Mouse (Mus musculus) c-Kit-positive CD71-positive TER-119-negative erythroid progenitor cells, embryonic 14.5 days (primary cell): ENCODE data around the gene Dclk1.
"Not testable (repeated sequence)": the region's sequence is repeated elsewhere in the genome, so short reads cannot be mapped to it uniquely, and the experiment has no call there.

ENCODE experiments used
- DNase-seq: peaks from one replicate; pipeline ENCODE4 v3.0.0-alpha.2; 2013; ENCODE audit warnings: low read depth

Gene Dclk1

DNA sequence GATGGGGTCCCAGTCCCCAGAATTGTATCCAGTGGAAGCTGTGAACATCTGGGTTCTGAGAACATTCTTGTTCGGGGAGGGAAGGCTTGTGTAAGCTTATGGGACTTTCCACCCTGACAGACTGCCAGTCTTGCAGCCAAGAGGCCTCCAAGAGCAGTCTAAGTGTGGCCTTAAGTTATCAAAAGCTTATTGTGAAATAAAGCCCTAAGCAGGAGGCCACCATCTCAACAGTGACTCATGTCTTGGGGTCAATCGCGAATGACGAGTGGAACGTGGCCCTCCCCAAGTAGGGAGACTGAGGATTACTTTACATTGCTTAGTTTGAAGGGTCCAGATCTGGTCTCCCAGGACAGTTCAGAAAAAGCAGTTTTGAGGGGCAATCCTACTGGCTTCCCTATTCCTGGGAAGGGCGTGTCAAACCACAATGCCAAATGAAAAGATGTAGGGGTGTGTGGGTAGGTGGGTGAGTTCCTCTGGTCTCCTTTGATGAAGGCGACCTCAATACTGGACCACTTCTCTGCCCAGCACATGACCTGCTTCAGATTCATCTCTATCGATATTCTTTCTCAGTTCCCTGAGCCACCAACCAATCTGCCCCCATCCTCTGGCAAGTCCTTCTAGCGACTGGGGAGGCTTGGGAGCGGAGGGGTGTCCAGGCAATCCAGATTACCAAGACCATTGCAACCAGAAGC, at the start of gene Dclk1:
Gene Dclk1 (plus strand): TSS at position 635 of the 692 bp plus-strand sequence.
- no peak for DNase-seq

DNA sequence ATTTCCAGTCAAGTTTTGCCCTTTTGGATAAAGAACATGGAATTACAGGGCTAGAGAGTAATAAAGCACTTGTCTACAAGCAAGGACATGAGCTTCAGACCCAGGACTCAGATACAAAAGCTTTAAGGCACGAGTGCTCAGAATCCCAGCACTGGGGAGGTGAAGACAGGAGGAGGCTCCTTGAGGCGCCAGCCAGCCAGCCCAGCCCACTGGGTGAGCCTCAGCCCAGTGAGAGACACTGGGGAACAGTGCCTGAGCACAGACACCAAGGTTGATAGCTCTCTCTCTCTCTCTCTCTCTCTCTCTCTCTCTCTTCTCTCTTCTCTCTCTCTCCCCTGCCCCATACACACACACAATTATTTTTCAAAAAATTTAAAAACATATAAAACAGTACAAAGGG, 48.8 kb upstream of the Dclk1 start:
- no peak for DNase-seq

DNA sequence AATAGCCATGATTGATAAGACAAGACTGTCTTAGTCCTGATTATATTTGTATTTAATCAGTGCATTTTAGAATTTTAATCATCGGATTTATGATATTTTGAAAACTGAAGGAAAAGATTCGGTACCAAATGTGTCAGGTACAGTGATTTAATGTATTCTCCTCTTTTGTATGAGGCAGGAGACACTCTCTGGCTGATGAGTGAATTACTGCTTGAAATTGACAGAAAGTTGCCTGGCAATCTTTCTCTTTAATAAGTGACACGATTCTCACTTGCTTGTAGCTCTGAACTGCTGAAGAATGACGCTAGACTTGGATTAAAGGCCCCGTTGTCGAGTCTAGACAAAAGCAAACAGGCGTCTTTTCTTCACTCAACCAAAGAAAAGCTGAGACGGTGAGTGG, 47.4 kb upstream of the Dclk1 start:
- no peak for DNase-seq

DNA sequence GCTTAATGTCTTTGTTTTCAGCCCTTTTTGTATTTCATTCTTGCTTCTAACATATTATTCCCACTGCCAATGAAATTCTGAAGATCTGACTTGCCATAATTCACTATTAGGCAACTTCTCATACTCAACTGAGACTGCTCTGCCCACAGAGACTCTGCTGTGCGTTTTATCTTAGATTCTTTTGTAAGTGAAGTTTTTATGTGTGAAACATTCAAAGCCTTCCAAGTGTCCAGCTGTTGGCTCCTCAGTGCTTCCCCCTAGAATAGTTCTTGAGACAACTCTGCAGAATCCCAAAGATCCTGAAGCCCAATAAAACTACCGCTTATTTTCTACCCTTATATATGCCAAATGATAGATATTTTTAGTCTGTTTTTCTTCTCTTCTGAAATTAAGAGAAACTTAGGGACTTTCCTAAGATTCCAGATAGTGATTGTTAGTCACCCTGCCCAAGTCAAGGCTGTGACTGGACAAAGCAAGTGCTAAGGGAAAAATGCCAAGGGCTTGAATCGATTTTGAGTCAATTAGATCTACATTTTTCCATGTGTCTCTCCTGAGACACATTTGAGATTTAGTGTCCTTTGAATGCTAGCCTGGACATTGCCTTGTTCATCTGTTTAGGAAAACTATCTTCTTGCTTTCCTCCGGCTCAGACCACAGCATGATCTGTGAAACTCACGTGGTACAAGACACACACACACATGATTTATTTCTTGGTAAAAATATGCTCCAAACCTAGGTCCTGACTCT, 46.4 kb upstream of the Dclk1 start:
- DNase-seq, result no peak

DNA sequence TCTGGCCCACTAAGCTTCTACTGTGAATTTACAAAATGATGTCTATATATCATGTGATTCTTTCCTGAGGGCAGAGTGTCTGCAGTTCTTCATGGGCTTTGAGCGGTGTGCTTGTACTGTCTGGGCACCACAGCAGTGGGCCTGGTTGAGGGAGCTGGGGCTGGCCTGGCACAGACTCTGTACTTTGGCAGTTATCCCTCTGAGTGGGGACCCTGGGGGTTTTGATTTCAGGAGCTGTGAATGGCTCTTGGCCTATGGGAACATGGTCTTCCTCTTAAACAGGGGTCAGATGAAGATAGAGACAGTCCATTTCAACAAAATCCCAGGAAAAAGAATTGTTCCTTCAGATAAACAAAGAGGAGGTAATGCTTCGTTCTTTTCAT, 45.8 kb upstream of the Dclk1 start:
- no peak for DNase-seq

DNA sequence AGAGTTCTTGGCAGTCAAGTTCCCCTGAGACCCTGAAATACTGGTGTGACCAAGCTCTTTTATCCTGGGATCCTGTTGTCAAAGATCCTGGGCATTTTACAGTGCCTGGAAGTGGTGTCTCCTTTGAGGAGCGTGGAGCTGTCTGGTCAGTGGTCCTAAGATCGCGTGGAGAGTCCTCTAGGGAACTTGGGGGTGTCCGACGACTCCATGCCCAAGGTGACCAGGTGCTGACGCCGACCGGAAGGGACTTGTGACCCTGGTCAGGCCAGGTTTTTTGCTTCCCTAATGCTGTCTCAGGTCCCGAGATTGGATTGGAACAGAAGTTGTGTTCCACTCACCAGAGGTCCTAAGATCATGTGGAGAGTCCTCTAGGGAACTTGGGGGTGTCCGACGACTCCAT, 38.5 kb upstream of the Dclk1 start:
- DNase-seq, result not testable (repeated sequence)

DNA sequence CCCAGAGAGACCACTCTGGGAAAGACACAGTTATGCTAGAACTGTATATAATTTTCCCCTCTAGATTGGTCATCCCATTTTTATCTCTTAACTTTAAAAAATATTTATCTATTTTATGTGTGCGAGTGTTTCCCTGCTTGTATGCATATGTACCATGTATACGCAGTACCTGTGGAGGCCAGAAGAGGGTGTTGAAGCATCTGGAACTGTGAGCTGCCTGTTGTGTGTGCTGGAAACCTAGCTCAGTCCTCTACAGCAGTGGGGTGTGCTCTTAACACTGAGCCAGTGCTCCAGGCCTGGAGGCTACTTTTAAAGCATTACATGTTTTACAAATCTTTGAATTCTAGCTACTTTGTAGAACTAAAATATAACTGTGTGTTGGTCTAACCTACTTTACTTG, 35.8 kb upstream of the Dclk1 start:
- no peak for DNase-seq

DNA sequence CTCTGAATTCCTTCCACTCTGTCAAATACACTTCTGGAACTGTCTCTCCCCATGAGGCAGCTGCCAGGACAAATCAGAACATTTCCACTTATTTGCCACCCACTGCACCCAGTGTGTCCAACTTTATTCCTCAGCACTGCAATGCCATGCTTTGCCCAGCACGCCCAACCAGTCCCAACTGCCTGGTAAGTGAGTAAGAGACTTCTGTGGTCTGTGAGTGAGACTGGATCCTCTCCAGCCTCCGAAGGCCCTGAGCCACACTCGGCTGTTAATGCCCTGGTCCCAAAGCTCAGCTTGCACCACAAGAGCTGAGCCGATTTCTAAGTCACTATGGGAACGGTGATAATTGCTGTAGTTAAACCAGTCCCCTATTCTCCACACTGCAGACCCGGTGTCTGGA, 34.5 kb upstream of the Dclk1 start:
- DNase-seq, result no peak

DNA sequence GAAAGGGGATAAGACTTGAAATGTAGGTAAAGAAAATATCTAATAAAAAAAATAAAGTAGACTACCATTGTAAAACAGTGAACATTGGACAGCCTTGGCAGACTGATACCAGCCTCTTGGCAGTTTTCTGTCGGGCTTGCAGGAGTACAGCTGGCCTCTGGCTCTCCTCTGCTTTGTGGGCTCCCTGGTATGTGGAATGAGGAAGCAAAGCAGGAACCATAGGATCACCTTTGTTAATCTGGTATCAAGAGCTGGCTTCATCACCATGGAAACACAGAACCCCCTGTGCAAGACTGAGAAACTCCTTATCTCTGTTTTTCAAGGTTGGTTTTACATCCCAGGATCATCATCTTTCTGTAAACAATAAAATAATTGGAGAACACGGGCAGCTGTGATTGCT, 29.9 kb upstream of the Dclk1 start:
- no peak for DNase-seq

DNA sequence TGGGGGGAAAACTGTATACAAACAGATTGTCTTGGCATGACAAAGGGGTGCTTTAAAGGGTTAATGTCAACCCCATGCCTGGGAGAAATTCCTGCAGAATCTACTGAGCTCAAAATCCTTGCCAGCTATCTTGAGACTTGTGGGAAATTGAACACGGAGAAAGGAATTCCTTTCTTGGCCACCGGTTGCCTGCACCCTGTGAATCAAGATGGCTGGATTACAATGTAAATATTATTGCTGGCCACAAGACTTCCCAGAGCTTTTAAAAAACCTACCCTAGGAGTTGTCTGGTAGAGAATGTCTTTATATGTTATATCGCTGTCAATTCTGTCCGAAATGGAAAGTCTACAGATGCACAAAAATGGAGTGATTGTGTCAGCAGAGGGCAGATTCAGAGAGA, 28.4 kb upstream of the Dclk1 start:
- DNase-seq, result no peak

DNA sequence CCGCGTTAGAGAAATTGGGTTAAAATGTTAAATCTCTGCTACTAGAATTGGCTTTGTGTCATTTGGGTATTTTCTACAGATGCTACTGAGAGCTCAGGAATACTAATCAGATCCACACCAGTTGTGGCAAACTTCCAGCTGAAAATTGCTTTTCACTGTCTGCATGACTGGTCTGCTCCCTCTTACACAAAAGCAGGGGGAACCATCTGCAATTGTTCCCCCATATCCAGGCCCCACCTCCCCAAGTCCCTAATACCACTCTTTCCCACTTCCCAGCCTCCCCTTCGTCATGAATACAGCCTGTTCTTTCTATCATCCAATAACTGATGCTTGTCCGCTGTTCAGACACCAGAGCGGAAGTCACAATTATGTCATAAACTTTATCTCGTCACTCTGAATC, 27.8 kb upstream of the Dclk1 start:
- no peak for DNase-seq

DNA sequence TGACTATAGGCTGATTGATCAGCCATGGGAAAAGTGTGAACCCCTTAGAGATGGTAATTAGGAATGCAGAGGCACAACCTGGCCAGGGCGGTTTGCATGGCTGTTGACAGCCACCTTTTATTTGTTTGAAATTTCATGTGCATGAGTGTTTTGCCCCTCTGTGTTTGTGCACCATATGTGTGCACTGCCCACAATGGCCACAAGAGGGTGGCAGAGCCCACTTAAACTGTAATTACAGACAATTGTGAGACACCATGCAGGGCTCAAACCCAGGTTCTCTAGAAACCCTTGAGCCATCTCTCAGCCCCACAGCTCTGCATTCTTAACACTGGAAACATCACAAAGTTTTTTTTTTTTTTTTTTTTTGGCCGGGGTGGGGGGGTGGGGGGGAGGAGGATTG, 19.7 kb upstream of the Dclk1 start:
- DNase-seq, result no peak

DNA sequence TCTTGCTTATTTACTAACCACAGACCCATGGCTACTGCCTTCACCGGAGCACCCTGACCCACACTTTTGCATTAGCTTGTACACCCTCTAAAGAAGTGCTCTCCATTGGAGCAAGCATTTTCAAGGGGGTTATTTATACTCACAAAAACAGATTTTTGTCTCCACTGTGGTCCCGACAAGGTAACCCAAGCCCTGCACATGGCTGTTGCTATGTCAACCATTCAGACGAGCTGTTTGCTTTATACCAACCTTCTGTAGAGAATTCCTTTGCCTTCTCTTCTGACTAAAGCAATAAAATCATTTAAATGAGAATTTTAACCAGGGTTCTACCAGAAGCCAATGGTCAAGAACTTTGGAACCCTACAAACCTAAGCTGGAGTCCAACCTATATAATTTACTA, 18.3 kb upstream of the Dclk1 start:
- no peak for DNase-seq

DNA sequence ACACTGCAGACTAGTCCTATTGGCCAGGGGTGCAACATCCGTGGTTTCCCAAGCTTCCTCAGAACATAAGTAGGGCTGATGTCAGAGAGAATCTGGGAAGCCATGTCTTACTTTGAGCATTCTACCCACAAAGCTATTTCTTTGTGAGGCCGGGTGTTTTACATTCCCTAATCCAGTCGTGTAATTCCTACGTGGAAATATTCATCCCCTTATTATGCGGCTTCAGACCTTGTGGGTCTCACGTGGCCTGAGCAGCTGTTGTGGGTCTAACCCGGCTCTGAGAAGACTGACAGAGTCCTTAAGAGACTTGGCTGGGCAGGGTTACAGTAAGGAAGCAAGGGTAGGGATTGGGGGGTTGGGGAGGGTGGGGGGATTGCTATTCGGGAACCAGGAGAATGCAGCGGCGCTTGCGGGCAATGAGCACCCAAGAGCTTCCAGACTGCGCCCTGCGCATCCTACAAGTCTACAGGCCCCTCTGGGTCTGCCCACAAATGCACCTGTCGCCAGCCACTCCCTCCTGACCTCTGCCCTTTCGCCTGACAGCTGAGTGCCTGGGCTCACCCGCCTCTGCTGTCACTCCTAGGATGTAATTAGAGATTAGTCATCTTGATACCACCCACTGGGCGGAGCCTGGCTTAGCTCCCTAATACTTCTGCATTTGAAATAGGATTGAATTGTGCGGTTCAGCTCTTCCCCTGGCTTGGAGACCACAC, 15.5 kb upstream of the Dclk1 start:
- DNase-seq, result no peak

DNA sequence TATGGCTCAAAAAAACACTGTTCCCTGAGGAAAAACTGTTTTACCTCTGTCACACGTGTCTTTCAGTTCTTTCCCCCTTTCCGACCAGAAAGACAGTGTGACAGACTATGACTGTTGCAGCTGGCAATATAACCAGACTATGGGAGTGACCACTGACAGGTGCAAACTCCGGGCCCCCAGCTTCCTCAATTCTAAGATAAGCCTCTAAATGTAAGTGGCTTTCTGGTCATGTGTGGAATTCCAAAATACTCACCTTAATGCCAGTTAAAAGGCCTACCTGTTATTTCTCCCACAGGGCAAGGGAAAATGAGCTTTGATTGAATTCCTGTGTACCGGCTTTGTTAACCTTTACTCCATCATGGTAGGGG, 15.0 kb upstream of the Dclk1 start:
- no peak for DNase-seq

DNA sequence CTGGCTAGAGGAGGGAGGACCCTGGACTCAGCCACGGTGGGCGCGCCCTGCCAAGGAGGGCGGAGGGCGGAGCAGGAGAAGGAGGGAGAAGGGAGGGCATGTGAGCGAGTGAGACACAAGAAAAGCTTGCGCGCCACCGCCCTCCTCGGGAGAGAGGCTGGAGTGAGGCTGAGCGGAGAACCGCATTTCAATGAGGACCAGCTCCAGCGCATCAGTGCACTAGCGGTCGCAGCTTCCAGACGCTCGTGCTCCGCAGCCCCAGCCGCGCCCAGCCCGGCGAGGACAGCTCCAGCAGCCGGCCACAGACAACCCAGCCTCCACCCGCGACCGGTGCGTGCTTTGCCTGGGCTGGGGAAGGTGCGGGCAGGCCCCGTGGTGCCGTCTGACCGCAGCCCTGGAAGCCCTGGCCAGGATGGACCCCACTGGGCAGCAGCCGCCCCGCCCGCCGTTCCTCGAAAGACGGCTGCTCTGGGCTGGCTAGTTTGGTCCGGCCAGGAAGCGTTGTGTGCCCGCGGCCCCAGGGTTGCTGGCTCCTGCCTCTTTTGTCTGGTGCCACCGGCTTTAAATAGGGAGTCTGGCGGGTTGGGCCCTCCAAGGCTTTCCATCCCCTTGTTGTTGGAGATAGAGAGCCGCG, 375 bp downstream of the Dclk1 start:
- DNase-seq, result no peak

DNA sequence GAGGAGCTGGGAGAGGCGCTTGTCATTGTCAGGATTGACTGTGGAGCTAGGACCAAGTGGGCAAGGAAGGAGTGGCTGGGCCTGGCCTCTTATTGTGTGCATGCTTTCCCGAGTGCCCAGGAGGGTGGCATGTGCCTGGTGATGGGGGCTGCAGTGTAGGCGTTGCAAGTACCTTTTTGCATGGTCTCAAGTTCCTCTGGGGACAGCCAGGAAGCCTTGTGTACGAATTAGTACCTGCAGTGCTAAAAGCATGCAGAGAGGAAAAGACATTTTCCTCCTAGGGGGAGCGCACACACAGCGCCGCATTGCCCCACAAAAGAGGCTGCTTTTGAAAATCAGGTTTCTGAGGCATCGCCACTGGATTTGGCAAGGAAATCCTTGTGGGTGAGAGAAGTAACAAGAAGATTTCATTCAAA, 900 bp downstream of the Dclk1 start:
- no peak for DNase-seq

DNA sequence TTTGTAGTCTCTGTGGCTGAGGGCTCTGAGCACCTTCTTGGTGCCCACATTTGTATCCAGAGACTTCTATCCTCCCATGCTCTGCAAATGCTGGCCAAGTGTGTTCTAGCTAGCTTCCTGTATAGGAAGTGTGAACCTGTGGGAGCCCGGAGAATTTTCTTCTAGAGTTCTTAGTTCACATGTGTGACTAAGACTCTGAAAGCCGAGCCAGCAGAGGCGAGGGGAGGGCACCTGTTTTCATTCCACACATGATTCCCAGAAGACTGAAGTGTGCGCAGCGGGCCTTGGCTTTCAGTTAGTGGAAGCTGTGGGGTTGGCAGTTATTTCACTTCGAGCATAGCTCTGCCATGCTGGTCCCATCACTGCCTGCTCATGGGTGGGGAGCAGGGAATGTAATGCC, 1.9 kb downstream of the Dclk1 start:
- DNase-seq, result no peak

DNA sequence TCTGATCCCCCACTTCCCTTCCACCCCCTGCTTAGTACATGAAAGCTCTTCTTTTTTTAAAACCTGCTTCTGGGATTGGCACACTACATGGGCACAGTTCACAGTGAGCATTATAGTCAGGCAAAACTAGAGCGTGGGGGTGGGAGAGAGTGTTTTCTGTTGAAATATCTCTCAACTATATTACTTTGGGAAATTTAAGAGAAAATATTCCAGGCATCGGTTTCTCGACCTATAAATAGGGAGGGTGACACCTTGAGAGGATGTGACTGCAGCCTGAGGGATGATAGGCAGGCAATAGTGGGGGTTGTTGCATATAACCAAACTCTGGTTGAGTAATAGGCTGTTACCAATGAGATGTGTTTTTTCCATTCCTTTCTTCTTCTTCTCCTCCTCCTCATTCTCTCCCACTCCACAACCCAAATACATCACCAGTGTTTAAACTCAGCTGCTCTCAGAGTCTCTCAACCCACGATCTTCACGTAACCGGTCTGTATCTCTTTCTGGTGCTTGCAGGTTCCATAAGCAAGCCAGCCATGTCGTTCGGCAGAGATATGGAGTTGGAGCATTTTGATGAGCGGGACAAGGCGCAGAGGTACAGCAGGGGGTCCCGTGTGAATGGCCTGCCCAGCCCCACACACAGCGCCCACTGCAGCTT, 4.6 kb downstream of the Dclk1 start:
- DNase-seq, result no peak

DNA sequence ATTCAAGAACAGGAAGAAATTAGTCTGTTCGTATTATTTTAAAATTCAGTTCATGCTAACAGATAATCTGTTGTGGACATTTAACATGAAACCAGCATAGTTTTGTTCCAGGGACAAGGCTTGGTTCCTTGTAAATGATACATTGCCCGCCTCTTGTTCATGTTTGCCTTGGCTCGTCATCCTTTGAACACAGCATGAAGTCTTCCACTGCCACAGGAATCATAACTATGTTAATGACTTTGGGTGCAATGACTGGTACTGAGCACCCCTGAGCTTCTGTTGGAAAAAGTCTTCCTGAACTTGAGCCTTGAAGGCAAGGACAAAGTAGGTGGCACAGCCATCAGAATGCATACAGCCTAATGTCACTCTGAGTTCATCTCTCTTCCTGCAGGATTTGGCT, 5.9 kb downstream of the Dclk1 start:
- DNase-seq, result no peak

DNA sequence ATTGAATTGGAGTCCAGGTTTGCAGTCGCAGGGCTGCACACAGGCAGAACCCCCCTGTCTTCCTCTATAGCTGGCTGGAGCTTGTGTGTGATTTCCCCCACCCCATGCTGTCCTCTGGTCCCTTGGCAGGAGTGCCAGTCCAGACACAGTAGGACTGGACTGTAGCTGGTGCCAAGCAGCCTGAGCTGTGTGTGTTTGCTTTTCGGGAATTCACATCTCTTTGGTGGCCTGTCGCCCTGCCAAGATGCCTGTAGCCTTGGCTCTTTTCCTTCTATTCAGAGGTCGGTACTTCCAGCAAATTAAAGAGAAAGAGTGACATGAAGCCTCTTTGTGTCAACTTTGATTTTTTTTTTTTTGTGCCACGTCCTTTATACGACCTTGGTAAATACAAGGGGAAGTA, 6.3 kb downstream of the Dclk1 start:
- no peak for DNase-seq

DNA sequence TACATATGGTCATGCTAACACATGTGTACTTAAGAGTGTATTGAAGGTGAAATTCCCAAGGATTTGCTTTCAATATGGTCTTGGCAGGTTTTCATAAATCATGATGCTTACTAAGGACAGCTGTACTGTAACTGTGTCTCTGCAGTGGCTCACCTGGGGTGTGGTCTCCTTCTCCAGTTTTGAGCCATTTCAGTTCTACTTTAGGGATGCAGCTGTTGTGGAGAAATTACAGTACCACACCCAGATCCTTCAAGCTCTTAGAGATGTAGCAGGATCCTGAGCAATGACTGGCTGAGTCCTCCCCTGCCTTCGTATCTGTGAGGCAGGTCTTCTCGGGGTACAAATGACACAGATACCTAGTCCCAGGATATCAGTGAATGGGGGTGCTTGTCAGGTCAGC, 8.5 kb downstream of the Dclk1 start:
- DNase-seq, result no peak
